Mouse (Mus musculus) testis, adult 2 months (tissue): ENCODE data around the gene Zfp579. TPM values are rescaled to one million over a fixed set of nuclear protein-coding genes. Genes with fewer than 3 reads are reported as not detected.

Experiments
- H3K27ac ChIP-seq: fragments of 200-500 bp; 2 replicates; pipeline ENCODE4 v1.5.1; 2012; ENCODE audit warnings: low read depth, low read length; ENCODE audit not compliant: control insufficient read depth, insufficient read depth
- H3K27me3 ChIP-seq: fragments of 200-500 bp; 2 replicates; pipeline ENCODE4 v1.6.1; 2012; ENCODE audit warnings: mild to moderate bottlenecking, low read length, moderate library complexity; ENCODE audit not compliant: control insufficient read depth, insufficient read depth
- H3K36me3 ChIP-seq: fragments of 200-500 bp; 2 replicates; pipeline ENCODE4 v1.6.1; 2012; ENCODE audit warnings: mild to moderate bottlenecking, low read length; ENCODE audit not compliant: control insufficient read depth, insufficient read depth
- H3K4me1 ChIP-seq: fragments of 200-500 bp; 2 replicates; pipeline ENCODE4 v1.6.1; 2012; ENCODE audit warnings: low read length; ENCODE audit not compliant: control insufficient read depth, insufficient read depth
- H3K4me3 ChIP-seq: fragments of 200-500 bp; 2 replicates; pipeline ENCODE4 v1.5.1; 2012; ENCODE audit warnings: low read depth, mild to moderate bottlenecking, low read length, moderate library complexity, mixed read lengths; ENCODE audit not compliant: control insufficient read depth
- CTCF ChIP-seq: fragments of 200-500 bp; IDR thresholded peaks from 2 replicates; pipeline ENCODE4 v1.5.1; 2012; ENCODE audit warnings: low read depth, mild to moderate bottlenecking, inconsistent platforms, low read length, moderate library complexity; ENCODE audit not compliant: control insufficient read depth, insufficient read depth, insufficient replicate concordance
- POLR2A ChIP-seq: fragments of 200-500 bp; IDR thresholded peaks from 2 replicates; pipeline ENCODE4 v1.6.1; 2012; ENCODE audit warnings: low read depth, mild to moderate bottlenecking, inconsistent platforms, low read length, moderate library complexity; ENCODE audit not compliant: control insufficient read depth
- polyA plus RNA-seq: library from polyadenylated mRNA; depleted of rRNA; stranded (reverse); fragments of >200 nt; gene quantifications from 2 replicates; pipeline ENCODE4 v1.2.3, GENCODE M21; 2012; rRNA removed

Zfp579 gene
- polyA plus RNA-seq, 1 experiment, result 9.1 TPM

- no peak overlapping the region for H3K27ac ChIP-seq
- no peaks in the 10 kb centered on the region for H3K4me1 ChIP-seq
- H3K36me3 ChIP-seq, result no peaks in the 10 kb centered on the region
- no peak overlapping the region for H3K4me3 ChIP-seq
- no peaks in the 10 kb centered on the region for H3K27me3 ChIP-seq
- TF ChIP-seq POLR2A, result no peak
- no peak for TF ChIP-seq CTCF
Observed at GRCm38 (mm10) chr7:4934160-4934914, 61.6 kb downstream of the Zfp579 start.

Other genes starting within 250 kb of the Zfp579 start
- 1,707 and 1,788 TPM in 2 replicates for gene Cox6b2, start 243.1 kb downstream of the Zfp579 start, polyA plus RNA-seq
- 319 and 358 TPM in 2 replicates for gene Fam71e2, start 224.9 kb downstream of the Zfp579 start, polyA plus RNA-seq
- 15.5 and 17.3 TPM in 2 replicates for gene Il11, start 213.3 kb downstream of the Zfp579 start, polyA plus RNA-seq
- gene Tmem190, start 213.2 kb downstream of the Zfp579 start, polyA plus RNA-seq, result 387 and 534 TPM in 2 replicates
- gene Tmem238, start 206.5 kb downstream of the Zfp579 start, polyA plus RNA-seq, result 1.1 and 1.6 TPM in 2 replicates
- 176 and 240 TPM in 2 replicates for gene Rpl28, start 203.3 kb downstream of the Zfp579 start, polyA plus RNA-seq
- 1,069 and 1,189 TPM in 2 replicates for gene Ube2s, start 183.6 kb downstream of the Zfp579 start, polyA plus RNA-seq
- 21.8 and 24.8 TPM in 2 replicates for gene Shisa7, start 151.5 kb downstream of the Zfp579 start, polyA plus RNA-seq
- gene Isoc2b, start 125.9 kb downstream of the Zfp579 start, polyA plus RNA-seq, result 4.9 and 6.5 TPM in 2 replicates
- 20.2 and 20.9 TPM in 2 replicates for gene Isoc2a, start 119.0 kb downstream of the Zfp579 start, polyA plus RNA-seq
- 0.65 and 0.79 TPM in 2 replicates for gene Gm36210, start 89.6 kb downstream of the Zfp579 start, polyA plus RNA-seq
- 8.8 and 10.5 TPM in 2 replicates for gene Zfp628, start 80.9 kb downstream of the Zfp579 start, polyA plus RNA-seq
- 3.7 and 4.8 TPM in 2 replicates for gene Nat14, start 74.1 kb downstream of the Zfp579 start, polyA plus RNA-seq
- 0.94 and 1.9 TPM in 2 replicates for gene Ssc5d, start 70.4 kb downstream of the Zfp579 start, polyA plus RNA-seq
- gene Sbk2, start 31.8 kb downstream of the Zfp579 start, polyA plus RNA-seq, result 0.04 and 0.17 TPM in 2 replicates
- 0.23 and 0.27 TPM in 2 replicates for gene Sbk3, start 25.0 kb downstream of the Zfp579 start, polyA plus RNA-seq
- gene Zfp524, start 18.3 kb upstream of the Zfp579 start, polyA plus RNA-seq, result 11.2 and 12.5 TPM in 2 replicates
- gene Fiz1, start 18.5 kb upstream of the Zfp579 start, polyA plus RNA-seq, result 36.1 and 37.2 TPM in 2 replicates
- not detected in 2 replicates for gene Gm44973, start 19.3 kb upstream of the Zfp579 start, polyA plus RNA-seq
- 18.3 and 18.7 TPM in 2 replicates for gene Zfp865, start 24.2 kb upstream of the Zfp579 start, polyA plus RNA-seq
- gene Ccdc106, start 24.4 kb upstream of the Zfp579 start, polyA plus RNA-seq, result 7.9 and 9.2 TPM in 2 replicates
- gene 4632433K11Rik, start 38.0 kb upstream of the Zfp579 start, polyA plus RNA-seq, result not detected in 2 replicates
- gene Zfp784, start 42.3 kb upstream of the Zfp579 start, polyA plus RNA-seq, result 4.3 and 5.2 TPM in 2 replicates
- 9.4 and 11.1 TPM in 2 replicates for gene Zfp580, start 55.4 kb upstream of the Zfp579 start, polyA plus RNA-seq
- gene U2af2, start 66.0 kb upstream of the Zfp579 start, polyA plus RNA-seq, result 85.7 and 88.5 TPM in 2 replicates
- 91.7 and 103 TPM in 2 replicates for gene Epn1, start 84.1 kb upstream of the Zfp579 start, polyA plus RNA-seq
- 0.07 TPM in 1 of 2 replicates, not detected in the other for gene Rfpl4, start 120.8 kb upstream of the Zfp579 start, polyA plus RNA-seq
- 142 and 148 TPM in 2 replicates for gene Rasl2-9, start 129.8 kb upstream of the Zfp579 start, polyA plus RNA-seq
- gene Vmn1r55, start 153.5 kb upstream of the Zfp579 start, polyA plus RNA-seq, result not detected in 2 replicates
- not detected in 2 replicates for gene Vmn1r56, start 200.6 kb upstream of the Zfp579 start, polyA plus RNA-seq
- gene Vmn1r57, start 222.3 kb upstream of the Zfp579 start, polyA plus RNA-seq, result not detected in 2 replicates